Mouse (Mus musculus) spleen, postnatal 4 days (tissue): ENCODE measurements at regions not wholly inside any gene's neighbourhood (a gene's known extent, or its start where the extent isn't known, plus 50 kb on each side); places are given as distances from the start of the nearest gene placed in this dataset.

Experiments used
- DNase-seq, 2 experiments: peaks; one replicate each; pipeline ENCODE4 v3.0.0; 2022; ENCODE audit warnings: low spot score in 2 of 2

DNA sequence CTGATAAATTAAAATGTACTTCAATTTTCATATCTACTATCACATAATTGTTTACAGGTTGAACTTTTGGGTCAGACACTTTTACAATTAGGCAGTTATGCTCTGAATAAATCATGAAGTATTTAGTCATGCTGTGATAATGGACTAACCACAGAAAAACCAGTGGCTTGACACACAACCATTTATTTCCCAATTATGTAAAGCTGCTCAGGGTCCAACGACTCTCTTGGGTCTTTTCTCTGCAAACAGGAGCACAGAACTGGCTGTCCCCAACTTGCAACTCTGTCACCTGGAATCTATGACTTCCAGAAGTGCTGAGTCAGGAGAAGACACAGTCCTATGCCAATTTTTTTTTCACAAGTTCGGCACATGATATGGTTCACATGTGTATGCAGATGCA, 214.8 kb downstream of the Kcnj2 start:
- no peak for DNase-seq

DNA sequence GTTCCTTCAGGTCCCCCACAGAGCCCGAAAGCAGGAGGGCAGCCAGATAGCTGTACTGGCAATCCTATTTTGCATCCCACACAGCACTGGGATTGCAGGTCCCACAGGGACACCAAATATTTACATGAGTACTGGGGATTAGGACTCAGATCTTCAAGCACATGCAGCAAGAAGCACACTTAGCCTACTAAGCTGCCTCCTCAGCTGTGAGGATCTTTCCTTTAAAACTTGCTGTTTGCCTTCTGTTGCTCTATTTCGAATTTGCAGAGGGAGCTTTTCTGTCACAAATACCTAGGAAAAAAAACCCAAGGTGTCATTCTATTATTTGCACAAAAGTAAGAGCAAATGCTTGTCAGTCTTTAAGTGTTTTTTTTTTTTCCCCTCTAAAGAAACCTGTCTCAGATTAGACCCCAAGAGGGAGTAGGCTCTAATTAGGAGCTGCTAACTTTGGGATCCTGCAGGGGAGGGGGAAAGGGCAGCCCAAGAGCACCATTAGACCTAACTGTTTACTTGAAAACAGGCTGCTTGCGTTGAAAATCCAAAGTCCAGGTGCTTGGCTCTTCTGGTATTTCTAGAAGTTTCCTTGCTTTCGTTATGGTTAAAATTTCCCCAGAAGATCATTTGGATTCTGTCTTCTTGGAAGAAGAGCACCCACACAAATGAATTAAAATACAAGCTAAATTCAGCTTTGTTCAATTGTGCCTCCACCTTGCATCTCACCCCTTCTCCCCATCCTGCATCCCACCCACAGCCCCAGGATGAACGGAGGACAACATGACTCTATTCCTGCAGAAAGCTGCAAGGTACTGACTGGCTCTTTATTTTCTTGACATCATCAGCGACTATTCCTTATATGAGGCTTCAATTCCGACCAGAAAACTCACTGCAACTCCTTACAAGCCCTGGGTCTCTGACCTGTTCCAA, 215.5 kb downstream of the Kcnj2 start:
- DNase-seq: no peak

DNA sequence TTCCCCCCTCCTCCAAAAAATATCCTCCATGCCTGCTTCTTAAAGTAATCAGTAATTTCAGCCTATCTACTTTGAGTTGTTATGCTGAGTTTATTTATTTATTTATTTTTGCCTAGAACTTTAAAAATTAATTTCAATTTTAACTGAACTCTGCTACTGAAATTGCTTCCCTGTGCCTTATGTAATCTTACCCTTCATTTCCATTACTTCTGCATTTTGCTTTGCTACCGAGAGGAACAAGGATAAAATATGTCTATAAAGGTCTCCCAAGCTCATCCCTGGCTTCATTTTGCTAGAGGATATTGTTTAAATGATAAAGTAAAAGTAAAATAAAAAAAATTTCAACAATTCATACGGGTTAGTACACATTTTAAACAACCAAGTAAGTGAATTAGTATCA, 216.3 kb downstream of the Kcnj2 start:
- DNase-seq: no peak

DNA sequence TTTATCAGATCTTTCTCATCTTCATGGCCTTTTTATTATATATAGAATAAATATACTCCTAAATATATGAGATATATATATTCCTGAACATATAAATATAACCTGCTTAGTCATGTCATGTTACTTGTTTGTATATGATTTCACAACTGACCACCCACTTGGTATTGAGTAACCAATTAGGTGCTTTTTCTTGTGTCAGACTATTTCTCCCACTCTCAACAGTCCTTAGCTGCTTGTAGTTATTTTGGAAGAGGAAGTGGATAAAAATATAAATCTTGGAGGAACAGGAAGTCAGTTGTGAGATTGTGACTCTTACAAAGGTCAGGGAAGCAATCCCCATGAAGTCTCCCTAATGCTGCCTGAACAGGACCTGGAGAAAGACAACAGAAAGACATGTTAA, 224.6 kb downstream of the Kcnj2 start:
- no peak for DNase-seq

DNA sequence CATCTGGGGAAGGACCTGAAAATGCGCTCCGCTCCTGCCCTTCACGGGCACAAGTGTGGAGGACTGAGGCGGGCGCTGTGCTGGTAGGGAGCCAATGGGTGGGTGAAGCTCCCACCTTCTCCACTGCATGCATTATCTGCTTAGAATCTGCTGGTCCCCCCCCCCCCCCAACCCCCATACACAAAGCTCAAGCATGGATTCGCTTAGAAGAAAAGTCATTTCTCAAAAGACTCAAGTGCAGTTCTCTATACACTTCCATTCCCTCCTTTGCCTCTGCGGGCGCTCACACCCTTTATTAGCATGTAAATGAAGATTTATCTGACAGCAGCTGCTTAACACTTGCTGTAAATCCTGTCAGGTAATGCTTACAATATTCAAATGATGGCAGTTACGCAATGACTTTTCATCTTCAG, 230.4 kb downstream of the Kcnj2 start:
- DNase-seq: no peak

DNA sequence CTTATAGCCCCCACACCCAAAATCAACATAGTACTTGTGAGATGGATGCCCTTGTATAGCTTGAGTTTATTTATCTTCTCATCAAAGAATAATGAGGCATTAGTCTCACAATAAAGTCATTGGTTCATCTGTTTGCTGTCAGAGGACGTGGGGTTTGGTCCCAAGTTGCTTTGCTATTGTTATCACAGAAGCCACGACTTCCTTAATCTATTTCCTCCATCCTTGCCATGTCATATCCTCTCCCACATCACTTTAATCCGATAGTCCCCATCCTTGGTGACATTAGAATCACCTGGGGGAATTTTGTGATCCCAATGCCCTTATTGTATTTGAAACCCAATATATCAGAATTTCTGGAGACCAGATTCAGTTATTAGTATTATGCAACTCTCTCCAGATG, 246.8 kb downstream of the Kcnj2 start:
- DNase-seq: no peak

DNA sequence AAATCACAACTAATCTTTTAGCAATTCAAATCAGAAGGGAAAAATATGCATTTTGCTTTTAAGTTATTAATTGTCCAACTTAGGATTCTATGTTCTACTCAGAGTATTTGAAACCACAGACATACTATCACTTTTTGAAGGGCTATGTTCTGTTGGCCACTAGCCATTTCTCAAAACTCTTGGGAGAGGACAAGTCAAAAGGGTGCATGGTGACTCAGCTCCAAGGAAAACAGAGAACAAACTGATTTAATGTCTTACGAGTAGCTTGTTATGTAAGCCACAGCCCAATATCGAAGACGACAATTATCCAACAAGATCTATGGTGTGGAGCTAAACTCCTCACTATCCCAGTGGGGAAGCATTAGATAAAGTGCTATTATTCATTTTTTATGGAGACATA, 247.6 kb downstream of the Kcnj2 start:
- no peak for DNase-seq

DNA sequence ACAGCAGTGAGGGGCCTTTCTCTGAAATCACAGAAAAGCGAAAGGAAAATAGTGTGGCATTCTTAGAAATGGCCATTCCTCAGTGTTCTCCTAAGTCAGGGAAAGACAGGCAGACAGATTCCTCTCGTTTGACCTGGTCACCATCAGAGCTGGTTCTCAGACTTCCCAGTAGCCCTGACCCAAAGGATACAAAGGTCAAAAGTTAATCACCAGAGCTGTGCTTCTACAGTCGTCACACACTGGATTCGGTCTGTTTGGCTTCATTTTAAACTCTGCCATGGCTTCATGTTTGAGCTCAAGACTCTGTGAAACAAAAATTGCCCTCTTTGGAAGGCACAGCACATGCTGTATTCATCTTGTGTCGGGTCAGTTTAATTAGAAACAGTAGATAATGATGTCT, 255.6 kb downstream of the Kcnj2 start:
- no peak for DNase-seq

DNA sequence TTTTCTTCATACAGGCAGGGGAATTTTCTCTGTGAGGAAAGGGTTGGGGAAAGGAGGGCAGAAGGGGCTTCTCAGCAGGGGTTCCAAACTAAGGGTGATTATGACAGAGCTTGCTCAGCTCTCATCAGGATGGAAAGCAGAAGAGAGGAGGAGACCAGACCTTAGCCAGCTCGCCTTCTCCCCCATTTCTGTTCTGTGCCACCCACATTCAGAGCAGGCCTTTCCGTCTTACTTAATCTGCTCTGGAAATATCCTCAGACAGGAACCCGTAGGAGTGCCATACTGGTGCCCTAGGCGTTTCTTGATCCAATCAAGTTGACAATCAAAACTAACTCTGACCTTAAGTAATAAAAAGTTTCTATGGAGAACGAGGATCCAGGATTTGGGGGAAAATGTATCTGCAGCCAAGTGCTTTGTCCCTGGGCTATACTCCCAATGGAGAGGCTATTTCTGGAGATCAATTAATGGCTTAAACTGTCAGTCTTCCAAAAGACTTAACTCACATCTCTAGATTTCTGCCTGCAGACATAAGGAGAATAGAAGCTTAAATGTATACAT, 258.6 kb downstream of the Kcnj2 start:
- DNase-seq: no peak

DNA sequence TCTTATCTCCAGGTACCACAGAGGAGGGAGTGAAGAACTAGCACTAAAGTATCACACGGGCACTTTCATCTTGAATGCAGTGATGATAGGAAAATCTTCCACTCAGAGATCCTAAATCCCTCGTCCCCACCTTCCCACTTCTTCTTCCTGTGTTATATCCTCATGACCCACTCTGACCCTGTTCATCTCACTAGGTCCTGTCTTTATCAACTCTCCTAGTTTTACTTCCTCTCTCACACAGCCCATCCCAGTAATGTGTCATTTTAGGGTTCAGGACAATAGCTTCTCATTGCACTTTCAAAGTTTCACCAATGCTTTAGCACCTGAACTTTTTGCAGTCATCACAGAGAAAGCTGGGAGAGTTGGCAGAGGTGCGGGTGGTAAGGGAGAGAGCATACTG, 261.0 kb downstream of the Kcnj2 start:
- no peak for DNase-seq

DNA sequence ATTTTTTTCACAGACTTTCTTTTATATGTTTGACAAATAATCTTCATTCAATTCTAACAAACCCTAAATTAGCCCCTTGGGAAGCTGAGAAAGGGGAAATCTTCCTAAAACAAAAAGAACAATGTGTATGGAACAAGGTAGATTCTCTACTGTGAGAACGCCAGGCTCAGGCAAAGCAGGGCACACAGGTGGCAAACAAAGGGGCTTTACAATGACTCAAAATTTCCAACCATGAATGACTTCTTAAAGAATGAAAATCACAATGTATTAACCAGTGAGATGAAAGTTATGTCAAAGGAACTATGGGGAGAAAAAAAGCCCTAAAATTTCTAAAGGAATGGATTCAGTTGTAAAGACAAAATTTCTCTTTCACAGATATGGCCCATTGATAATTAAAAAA, 262.3 kb downstream of the Kcnj2 start:
- DNase-seq: no peak

DNA sequence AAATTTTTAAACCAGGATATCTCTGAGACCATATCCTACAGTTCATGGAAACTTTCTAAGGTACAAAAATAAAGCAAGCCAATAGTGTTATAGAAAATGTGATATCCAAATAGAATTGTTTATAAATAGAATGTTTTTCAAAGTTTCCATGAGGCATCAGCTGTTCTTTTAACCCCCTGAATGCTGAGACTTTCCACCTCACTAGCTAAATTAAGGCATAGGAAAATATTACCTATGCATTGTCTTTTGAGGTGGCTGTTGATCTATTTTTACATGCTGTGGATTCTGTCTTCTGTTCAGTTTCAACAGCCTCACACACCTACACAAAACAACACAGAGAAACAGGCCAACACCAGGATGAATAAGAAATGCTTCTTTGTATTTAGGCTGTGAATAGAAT, 265.6 kb downstream of the Kcnj2 start:
- no peak for DNase-seq

DNA sequence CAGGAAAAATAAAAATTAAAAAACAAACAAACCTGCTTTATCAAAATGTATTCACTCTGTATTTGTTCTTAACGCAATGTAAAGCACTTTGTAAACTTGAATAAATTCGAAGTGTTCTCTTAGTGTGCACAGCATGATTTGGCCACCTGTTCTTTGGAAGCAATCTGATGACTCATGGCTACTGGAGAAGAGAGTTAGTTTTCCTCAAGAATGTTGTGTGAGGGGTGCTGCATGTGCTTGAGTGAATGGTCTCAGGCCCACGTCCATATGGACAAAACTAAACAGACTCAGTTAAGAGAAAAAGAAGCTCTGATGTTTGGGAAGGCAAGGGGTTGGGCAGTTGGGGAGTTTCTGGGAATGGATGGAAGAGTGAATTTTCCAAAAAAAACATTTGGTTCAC, 267.1 kb downstream of the Kcnj2 start:
- no peak for DNase-seq

DNA sequence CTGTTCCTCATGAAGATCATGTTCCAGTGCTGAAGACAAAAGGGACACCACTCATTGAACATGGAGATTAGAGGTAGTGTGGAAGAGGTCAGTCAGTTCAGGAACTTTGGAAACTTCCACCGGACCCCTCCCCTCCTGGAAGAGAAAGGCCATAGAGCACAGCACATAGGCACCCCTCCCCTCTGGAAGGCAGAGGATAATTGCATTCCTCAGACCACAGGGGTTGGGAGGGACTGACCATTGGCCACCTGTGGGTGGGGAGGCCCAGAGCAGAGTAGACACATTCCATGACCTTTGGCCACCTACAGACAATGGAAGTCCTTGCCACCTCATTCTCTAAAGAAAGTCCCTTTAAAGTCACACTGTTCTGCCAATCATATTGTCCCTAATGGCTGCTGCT, 281.6 kb downstream of the Kcnj2 start:
- no peak for DNase-seq

DNA sequence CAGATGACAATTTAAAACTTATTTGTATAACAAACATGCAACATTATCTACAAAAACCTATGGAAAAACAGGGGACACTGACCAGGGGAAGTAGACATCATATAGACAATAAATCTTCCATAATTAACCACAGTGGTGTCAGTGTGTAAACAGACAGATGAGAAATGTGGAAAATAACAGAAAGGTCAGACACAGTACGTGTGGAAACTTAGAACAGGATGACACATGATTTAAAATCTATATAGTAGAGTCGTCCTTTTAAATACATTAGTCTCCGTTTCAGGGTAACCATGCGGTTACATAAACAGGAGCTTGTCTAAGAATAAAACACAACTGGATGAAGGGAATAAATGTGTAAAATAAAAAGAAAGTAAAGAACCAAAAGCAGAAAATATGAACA, 284.1 kb downstream of the Kcnj2 start:
- DNase-seq: no peak

DNA sequence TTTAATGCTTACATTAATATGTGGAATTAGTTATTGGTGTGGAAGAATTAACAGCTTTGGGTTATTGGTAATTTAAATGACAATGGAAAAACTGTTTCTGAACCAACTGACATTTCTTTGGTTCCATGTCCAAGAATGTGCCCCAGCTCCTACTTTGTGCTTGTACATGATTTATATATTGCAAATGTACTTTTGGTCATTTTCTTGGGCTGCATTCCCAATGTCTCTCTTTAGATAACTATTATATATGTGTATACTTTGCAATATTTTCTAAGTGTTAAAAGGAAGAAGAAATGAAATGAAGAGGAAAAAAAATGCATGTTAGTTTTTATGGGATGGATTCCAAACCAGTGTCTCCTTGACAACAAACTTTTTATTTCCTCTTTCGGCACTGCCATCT, 297.4 kb downstream of the Kcnj2 start:
- no peak for DNase-seq

DNA sequence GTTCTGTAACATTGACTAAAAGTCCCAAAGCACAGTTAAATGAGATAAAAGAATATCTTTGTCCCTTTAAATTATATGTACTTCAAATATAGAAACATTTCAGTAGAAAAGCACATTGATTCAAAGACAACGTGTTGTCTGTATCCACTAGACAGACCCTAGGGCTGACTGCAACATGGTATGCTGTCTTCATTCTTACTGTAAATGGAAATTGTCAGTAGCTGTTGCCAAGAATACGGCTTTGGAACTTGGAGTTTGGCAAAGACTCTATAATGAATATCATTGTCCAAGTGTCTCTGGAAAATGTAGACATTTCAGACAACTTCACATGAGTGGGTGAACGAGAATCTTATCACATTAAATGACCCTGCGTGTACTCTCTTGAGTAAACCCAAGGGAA, 311.2 kb downstream of the Kcnj2 start:
- DNase-seq: no peak

DNA sequence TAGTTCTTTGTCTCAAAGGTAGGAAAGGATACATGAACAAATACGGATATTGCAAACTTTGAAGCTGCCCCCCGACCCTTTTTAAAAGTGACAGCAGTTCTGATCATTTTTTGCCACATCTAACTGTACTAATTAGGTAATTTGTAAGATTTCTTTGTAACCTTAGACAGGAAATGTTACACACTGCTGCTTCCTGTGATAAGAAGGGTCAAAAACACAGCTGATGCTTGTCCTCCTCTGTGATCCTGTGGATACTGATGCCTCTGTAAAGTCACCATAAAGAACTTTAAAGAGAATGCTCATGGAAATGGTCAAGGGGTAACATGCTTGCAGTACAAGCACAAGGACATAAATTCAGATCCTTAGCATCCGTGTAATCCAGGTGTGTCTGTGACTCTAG, 313.9 kb downstream of the Kcnj2 start:
- no peak for DNase-seq

DNA sequence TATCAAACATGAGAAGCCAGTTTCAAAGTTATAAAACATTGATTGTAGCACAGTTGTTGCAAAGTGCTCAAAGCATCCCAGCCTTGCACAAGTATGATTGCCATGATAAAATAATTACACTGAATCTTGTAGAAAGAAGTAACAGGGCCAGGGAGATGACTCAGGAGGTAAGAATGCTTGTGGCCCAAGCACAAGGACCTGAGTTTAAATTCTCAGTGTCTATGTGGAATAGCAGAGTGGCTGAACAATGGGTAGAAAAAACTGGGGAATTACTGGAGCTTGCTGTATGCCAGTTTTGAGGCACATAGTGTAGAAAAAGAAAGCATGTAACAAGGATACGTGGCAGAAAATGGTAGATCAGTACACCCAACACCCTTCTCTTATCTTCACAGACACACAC, 332.7 kb downstream of the Kcnj2 start:
- DNase-seq: no peak

DNA sequence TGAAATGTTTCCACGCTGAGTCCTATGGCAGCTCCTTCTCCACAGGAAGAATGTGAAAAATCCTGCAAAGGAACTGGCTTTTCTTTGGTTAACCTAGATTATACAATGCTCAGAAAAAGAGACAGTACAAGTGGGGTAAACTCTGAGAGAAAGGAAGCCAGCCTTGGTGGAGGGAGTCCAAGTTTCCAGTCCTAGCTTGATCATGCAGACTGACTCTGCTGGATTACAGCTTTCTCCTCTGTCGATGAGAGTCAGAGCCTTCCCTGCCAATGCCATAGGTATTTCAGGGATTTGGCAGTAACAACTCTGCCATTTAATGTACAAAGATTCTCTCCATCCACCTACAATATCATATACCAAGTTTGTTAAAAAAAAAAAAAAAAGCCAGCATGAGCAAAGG, 343.3 kb downstream of the Kcnj2 start:
- no peak for DNase-seq

DNA sequence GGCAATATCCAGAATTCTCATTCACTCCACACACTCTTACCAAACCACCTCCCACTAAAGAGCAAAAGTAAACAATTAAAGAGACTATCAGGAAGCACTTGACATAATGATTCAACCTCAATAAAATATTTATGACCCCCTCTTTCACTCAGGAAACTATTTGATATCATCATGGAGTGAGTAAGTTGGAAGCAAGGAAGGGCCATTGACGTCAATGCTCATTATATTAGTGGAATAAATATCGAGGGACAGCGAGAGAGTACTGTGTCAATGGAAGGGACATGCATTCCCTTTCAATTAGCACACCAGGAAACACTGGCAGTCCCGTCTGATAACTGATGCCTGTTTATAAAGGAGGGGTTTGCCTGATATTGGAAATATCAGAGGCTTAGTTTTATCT, 358.9 kb downstream of the Kcnj2 start:
- no peak for DNase-seq

DNA sequence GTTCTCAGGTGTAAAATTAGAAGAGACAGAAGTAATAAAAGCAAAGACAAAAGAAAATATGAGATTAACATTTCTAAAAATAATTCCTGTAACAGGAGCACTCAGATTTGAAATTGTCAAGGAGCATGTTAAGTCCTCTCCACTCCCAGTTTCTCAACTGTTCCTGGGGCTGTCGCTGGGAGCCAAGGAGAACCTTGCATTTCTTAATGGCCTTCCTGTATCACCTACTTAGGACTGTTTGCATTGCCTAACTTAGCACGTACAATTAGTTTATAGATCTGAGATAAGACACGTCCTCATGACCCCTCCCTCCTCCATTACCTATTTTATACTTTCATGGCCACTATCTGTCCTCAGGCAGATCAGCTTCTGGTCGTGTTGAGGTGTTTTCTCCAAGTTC, 360.8 kb downstream of the Kcnj2 start:
- no peak for DNase-seq

DNA sequence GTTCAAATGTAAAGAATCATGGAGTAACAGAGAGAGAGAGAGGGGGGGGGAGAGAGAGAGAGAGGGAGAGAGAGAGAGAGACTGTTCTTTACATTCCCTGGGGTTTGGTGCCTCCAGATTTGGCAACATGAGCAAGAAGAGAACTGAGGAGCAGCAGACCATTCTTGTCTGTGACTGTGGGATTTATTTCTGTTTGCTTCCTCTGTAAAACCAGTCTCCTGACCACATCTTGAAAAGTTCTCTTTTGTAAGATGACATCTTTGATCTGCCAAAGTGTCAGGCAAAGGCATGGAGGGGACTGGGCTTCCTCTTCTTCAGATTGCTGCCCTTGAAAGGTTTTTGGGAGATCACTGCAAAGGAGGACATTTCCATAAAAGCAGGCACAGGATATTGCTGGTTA, 376.3 kb downstream of the Kcnj2 start:
- DNase-seq: no peak

DNA sequence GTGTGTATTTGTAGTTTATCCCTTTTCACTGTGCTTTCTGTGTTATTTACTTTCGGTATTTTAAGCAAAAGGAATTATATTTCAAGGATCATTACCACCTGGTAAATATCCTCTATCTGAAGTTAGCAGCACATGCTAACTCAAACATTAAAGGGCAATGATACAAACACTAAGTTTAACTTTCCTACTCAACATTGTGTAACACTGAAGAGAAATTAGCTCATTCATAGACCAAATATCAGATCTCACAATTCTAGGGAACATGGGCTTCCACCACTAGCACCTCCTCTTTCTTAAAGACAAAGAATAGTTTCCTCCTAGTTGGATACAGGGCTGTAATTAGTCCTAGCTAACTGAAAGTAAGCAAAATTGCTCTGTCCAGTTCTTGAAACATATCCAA, 377.4 kb downstream of the Kcnj2 start:
- DNase-seq: no peak
